ENCODE assay signal across 16 mouse cellular contexts in the genomic region with DNA sequence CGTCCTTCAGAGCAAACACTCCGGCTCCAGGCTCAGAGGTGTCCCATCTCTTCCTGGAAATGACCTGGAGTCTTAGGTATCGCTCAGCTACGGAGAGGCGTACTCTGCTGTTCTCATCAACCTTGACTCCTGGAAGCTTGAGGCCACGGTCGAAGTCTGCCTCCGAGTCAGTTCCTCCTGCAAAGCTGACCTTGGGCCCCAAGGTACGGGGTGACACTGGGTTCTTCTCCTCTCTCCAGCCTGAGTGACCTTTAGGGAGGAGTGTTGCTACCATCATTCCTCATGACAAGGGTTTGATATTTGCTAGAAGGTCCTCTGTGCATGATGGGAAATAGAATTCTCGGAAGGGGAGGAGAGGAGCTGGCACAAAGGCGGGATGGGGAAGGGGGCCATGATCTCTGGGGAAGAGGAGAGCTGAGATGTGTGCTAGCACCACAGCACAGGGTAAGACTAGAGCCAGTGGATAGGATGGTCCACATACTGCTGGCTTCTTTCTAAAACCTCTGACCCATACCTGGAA.
"Had no signal": no experiment of that assay in that cellular context is flagged by ENCODE, and none has a peak within 500 bp of the region (broad histone marks: within the 10 kb centered on the region; RNA-seq: fewer than 3 reads in every experiment).

No protein-coding gene starts in this region.

- H3K4me1 ChIP-seq: liver, embryonic 13.5 days; lung, embryonic 15.5 days; megakaryocyte, embryonic 14.5 days had no signal

- H3K27me3 ChIP-seq: limb, embryonic 12.5 days; liver, embryonic 13.5 days; lung, embryonic 15.5 days; midbrain, embryonic 13.5 days had no signal

- DNase-seq: kidney, adult 9 months; kidney, postnatal 36 days; layer of hippocampus, adult 9-11 months; layer of hippocampus, postnatal 36 days; liver; liver, embryonic 13.5 days; liver, postnatal 0 days; lung, postnatal 14 days; right cerebral cortex, postnatal 14 days; thymus, postnatal 36 days had no signal

- H3K27ac ChIP-seq: kidney, postnatal 0 days; limb, embryonic 12.5 days; liver, embryonic 13.5 days; lung, embryonic 15.5 days; macrophage had no signal

- H3K9me3 ChIP-seq: limb, embryonic 12.5 days; liver, embryonic 13.5 days; lung, embryonic 15.5 days; megakaryocyte, embryonic 14.5 days; midbrain, embryonic 13.5 days had no signal

- H3K36me3 ChIP-seq: limb, embryonic 12.5 days; liver, embryonic 13.5 days; lung, embryonic 15.5 days; midbrain, embryonic 13.5 days had no signal

- H3K4me3 ChIP-seq: limb, embryonic 12.5 days; liver, embryonic 13.5 days; lung, embryonic 15.5 days; megakaryocyte, embryonic 14.5 days; midbrain, embryonic 13.5 days had no signal
